Mouse (Mus musculus) effector memory CD4-positive, alpha-beta T cell, adult 5 months (primary cell): Measurements from ENCODE around the gene Ing1. TPM values are rescaled to one million over a fixed set of nuclear protein-coding genes. Genes with fewer than 3 reads are reported as not detected.

Source experiments
- polyA plus RNA-seq: library from polyadenylated mRNA; unstranded; fragments of 100-300 nt; shearing (Covaris generic); gene quantifications from one replicate; pipeline ENCODE4 v1.2.1, GENCODE M21; 2017

Ing1 gene
- 66.9 TPM for polyA plus RNA-seq

GRCm38 (mm10) chr8:11554799-11555719, at the start of gene Ing1:
TSS of gene Ing1 (plus strand) at chr8:11555571.

GRCm38 (mm10) chr8:11550281-11550948, 5.0 kb upstream of the Ing1 start, which contains the start of gene Cars2:
TSS of gene Cars2 (minus strand) at chr8:11550783.

Other genes with a start within 250 kb of the Ing1 start
- gene Col4a2, start 242.8 kb upstream of the Ing1 start, polyA plus RNA-seq: not detected
- 0.30 TPM for gene Col4a1, start 242.7 kb upstream of the Ing1 start, polyA plus RNA-seq
- gene Rab20, start 76.9 kb upstream of the Ing1 start, polyA plus RNA-seq: 16.6 TPM
- gene Naxd, start 58.1 kb upstream of the Ing1 start, polyA plus RNA-seq: 30.2 TPM
- 31.7 TPM for gene Cars2, start 4.8 kb upstream of the Ing1 start, polyA plus RNA-seq
- 85.8 TPM for gene Ankrd10, start 80.2 kb downstream of the Ing1 start, polyA plus RNA-seq
- not detected for gene 1700016D06Rik, start 145.5 kb downstream of the Ing1 start, polyA plus RNA-seq
- 17.0 TPM for gene Arhgef7, start 172.2 kb downstream of the Ing1 start, polyA plus RNA-seq